Mouse (Mus musculus) heart, postnatal 25 days (tissue): ENCODE measurements at regions not wholly inside any gene's neighbourhood (a gene's known extent, or its start where the extent isn't known, plus 50 kb on each side); places are given as distances from the start of the nearest gene placed in this dataset.

Source experiments
- DNase-seq: peaks from one replicate; pipeline ENCODE4 v3.0.0; 2022; ENCODE audit warnings: low spot score
- intact Hi-C: fragments of 180-260 bp; cut with DNase I; formaldehyde crosslinking; loops from one replicate; pipeline ENCODE4 v1.15.1; 2025

- intact Hi-C loops, result no loop called here
- no peak for DNase-seq
Observed at GRCm38 (mm10) chr12:12715956-12716669, 225.6 kb downstream of the Mycn start.

GRCm38 (mm10) chr12:12715528-12715927 is 226.2 kb downstream of the Mycn start:
- DNase-seq, result no peak
- intact Hi-C loops, result no loop called here

- intact Hi-C loops, result no loop called here
- no peak for DNase-seq
Observed at GRCm38 (mm10) chr12:12710184-12710609, 231.5 kb downstream of the Mycn start.

- intact Hi-C loops, result no loop called here
Observed at GRCm38 (mm10) chr12:12708954-12709523, 232.7 kb downstream of the Mycn start.

GRCm38 (mm10) chr12:12706326-12706920 is 235.3 kb downstream of the Mycn start:
- no peak for DNase-seq
- intact Hi-C loops, result no loop called here

More at GRCm38 (mm10) chr12:12708954-12709523, 232.7 kb downstream of the Mycn start:
- no peak for DNase-seq

GRCm38 (mm10) chr12:12701735-12702134 is 240.0 kb downstream of the Mycn start:
- no peak for DNase-seq
- intact Hi-C loops, result no loop called here

- intact Hi-C loops, result no loop called here
- DNase-seq, result no peak
Observed at GRCm38 (mm10) chr12:12701060-12701667, 240.6 kb downstream of the Mycn start.

GRCm38 (mm10) chr12:12693838-12694777 is 247.6 kb downstream of the Mycn start:
- intact Hi-C loops, result no loop called here
- no peak for DNase-seq

- intact Hi-C loops, result loop anchor here (10.0 kb wide), 1 partner anchor 217 kb away; no protein-coding TSS in a partner anchor
- no peak for DNase-seq
Observed at GRCm38 (mm10) chr12:12687376-12687775, 254.3 kb downstream of the Mycn start.

GRCm38 (mm10) chr12:12685217-12685522 is 256.5 kb downstream of the Mycn start:
- no peak for DNase-seq
- intact Hi-C loops, result loop anchor here (10.0 kb wide), 1 partner anchor 220 kb away; no protein-coding TSS in a partner anchor

- no peak for DNase-seq
- intact Hi-C loops, result loop anchor here (10.0 kb wide), 1 partner anchor 220 kb away; no protein-coding TSS in a partner anchor
Observed at GRCm38 (mm10) chr12:12684481-12685216, 257.1 kb downstream of the Mycn start.

GRCm38 (mm10) chr12:12683733-12684470 is 257.8 kb downstream of the Mycn start:
- DNase-seq, result no peak
- intact Hi-C loops, result loop anchor here (10.0 kb wide), 1 partner anchor 221 kb away; no protein-coding TSS in a partner anchor

- DNase-seq, result no peak
- intact Hi-C loops, result loop anchor here (10.0 kb wide), 1 partner anchor 224 kb away; no protein-coding TSS in a partner anchor
Observed at GRCm38 (mm10) chr12:12681101-12681500, 260.6 kb downstream of the Mycn start.

GRCm38 (mm10) chr12:12680371-12680921 is 261.3 kb downstream of the Mycn start:
- intact Hi-C loops, result loop anchor here (10.0 kb wide), 1 partner anchor 224 kb away; no protein-coding TSS in a partner anchor
- DNase-seq, result no peak

- intact Hi-C loops, result no loop called here
- DNase-seq, result no peak
Observed at GRCm38 (mm10) chr12:12676676-12677075, 265.0 kb downstream of the Mycn start.

GRCm38 (mm10) chr12:12669931-12670330 is 271.8 kb downstream of the Mycn start:
- no peak for DNase-seq
- intact Hi-C loops, result no loop called here

GRCm38 (mm10) chr12:12668919-12669318 is 272.8 kb downstream of the Mycn start:
- DNase-seq, result no peak
- intact Hi-C loops, result no loop called here

GRCm38 (mm10) chr12:12655611-12656010 is 286.1 kb downstream of the Mycn start:
- intact Hi-C loops, result no loop called here

More at GRCm38 (mm10) chr12:12655611-12656010, 286.1 kb downstream of the Mycn start:
- DNase-seq, result no peak
